Mouse (Mus musculus) thymus, postnatal 14 days (tissue): Measurements from ENCODE around the gene Lama5.
A peak's percentile ranks its signal among the peaks of the same experiment; 100 is the strongest.
"Not testable (repeated sequence)": the region's sequence is repeated elsewhere in the genome, so short reads cannot be mapped to it uniquely, and the experiment has no call there.

Experiments used
- DNase-seq: peaks from one replicate; pipeline ENCODE4 v3.0.0; 2021

The Lama5 gene

DNA sequence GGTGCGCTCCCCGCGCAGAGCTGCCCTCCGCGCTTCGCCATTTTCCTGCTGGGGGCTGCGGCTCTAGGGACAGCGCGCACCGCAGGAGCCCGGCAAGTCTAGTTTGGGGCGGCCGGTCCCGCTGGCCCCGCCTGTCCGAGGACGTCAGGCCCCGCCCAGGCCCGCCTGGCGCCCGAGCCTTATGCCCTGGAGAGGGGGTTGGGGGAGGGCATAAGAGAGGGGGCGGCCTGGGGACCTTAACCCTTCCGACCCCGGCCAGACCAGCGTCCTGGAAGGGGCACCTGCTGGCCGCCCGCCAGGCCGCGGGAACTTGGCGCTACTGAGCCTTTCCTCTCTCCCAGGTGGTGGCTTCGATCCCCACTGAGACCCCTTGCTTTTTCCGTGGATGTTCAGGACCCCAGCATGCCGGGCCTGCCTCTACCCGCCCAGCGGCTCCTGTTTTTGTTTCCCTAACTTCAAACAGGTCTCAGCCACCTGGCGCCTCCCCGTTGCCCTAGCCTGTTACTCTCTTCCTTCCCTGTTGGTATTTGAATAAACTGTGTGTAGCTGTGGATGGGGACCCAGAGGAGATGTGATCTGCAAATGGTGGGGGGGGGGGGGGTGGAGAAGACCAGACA lies at the start of gene Lama5:
Gene Lama5 (minus strand): TSS at position 98 of the 617 bp plus-strand sequence.
- DNase-seq = peak; percentile 27

DNA sequence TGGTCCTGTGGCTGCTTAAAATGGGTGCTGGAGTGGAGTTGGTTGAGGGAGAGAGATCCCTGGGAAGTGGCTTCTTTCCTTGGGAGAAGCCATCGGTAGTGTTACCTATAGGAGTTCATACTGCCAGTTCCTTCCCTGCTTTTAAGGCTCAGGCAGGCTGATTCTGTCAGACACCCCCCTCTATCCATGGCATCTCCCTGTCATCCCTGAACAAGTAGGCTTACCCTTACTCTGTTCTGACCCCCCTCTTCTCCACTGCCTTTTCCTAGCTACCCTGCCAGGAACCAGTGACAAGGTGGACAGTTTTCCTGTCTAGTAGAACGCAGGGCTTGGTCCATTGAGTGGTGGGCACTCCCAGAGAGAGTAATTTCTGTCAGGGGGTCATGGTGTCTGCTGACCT lies 48.9 kb upstream of the Lama5 start:
- no peak for DNase-seq

- peak; percentile 94 for DNase-seq
These were observed 48.0 kb upstream of the Lama5 start, which contains the start of gene Cables2 for GRCm38 (mm10) chr2:180273394-180274244. Gene Cables2, minus strand, starts transcription at chr2:180273496.

GRCm38 (mm10) chr2:180272884-180273321 lies 47.2 kb upstream of the Lama5 start:
- no peak for DNase-seq

GRCm38 (mm10) chr2:180271804-180272395 lies 46.2 kb upstream of the Lama5 start:
- no peak for DNase-seq

- no peak for DNase-seq
These were observed 45.0 kb upstream of the Lama5 start for GRCm38 (mm10) chr2:180270537-180271255.

DNA sequence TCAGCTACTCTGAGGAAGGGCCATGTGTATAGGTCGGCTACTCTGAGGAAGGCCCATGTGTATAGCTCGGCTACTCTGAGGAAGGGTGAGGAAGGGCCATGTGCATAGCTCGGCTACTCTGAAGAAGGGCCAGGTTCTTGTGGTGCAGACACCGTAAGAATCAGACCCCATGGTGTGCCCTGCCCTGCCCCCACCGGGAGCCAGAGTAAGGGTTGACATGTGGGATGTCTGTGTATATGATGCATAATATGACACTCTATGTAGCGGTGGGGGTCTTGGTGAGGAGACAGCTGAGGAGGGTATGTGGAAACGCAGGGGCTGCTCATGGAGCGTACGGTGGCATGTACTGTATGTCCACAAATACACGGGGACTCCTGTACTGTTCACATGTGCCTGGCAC lies 43.7 kb upstream of the Lama5 start:
- no peak for DNase-seq

DNA sequence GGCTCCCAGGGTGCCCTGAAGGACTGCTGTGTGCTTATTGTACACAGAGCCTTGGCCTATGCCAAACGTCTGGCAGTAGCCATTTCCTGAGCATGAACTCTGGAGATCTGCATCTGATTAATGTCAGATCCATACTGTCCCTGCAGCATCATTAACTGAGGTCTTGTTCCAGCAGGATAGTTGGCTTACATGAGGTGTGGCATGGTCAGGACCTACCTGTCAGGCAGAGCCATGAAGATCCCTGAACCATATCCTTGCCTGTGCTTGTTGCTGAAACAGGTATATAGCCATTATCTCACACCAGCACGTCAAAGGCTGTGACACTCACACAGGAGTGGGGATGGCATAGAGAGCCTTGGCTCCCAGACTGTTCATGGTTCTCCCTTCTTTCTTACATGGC lies 42.3 kb upstream of the Lama5 start:
- no peak for DNase-seq

DNA sequence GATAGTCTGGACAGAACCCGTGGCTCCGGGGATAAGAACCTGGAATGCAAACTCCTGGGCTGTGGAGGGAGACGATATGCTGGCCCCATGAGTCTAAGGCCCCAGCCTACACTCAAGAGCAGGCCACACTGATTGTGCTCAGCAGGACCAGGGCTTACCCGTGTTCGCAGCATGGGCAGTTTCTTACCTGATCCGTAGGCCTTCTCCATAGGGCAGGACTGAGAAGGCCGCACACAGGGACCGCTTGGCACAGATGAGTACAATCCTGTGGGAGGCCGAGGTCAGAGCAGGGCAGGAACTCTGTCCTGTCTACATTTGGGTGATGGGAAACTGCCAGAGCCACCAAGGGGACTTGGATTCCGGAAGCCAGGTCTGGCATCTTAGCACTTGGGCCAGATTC lies 37.2 kb upstream of the Lama5 start:
- no peak for DNase-seq

DNA sequence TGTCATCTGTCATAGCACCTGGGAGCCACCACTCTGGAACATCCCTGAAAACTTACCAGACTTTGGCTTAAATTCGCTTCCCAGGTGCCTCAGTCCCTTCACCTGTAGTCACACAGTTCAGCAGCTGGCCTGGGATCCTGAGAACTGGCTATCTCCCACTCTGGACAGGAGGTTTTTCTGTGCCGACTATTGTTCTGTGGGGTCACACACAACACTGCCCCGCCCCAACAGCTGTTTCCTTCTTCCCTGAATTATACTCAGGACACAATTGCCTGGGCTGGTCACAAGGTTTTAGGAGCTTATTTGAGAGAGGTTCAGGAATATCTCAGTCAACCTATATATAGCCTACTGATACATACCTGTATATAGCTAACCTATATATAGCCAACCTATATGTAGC lies 36.8 kb upstream of the Lama5 start:
- DNase-seq = no peak

GRCm38 (mm10) chr2:180261901-180262300 lies 36.2 kb upstream of the Lama5 start:
- no peak for DNase-seq

DNA sequence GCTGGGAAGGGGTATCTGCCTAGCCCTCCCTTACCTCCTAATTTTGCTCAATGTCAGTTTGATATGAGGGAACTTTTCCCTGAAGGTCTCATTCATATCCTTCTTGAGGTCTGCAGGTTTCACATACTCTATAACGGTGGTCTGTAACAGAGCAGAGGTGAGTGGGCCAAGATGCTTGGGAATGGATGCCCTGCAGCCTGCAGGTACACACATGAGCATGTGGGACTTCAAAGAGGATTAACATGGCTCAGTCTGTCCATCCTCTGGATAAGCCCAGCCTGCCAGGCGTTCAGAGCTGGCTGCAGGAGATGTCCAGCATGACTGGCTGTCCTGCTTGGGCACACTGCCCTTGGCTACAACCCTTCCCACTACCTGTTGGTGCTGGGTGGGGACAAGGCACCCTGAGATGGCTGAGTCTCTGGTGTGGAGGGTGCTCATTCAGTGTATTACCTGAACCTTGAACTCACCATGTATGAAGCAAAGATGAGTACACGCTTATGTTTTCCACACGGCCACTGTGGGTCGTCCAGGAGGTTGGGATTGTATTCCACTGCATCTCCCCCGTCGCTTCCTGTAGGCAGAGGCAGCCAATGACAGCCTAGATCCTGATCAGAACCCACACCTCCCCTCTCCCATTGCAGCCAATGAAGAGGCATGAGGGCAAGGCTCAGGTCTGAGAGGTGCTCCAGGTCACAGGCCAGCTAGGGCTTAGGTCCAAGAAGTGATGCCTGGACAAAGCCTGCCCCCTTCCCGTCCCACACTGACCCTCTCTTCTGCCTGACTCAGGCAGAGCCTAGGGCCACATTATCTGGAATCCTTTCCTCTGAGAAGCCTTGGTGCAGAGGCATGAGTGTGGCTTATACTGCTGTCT lies 35.2 kb upstream of the Lama5 start:
- no peak for DNase-seq

DNA sequence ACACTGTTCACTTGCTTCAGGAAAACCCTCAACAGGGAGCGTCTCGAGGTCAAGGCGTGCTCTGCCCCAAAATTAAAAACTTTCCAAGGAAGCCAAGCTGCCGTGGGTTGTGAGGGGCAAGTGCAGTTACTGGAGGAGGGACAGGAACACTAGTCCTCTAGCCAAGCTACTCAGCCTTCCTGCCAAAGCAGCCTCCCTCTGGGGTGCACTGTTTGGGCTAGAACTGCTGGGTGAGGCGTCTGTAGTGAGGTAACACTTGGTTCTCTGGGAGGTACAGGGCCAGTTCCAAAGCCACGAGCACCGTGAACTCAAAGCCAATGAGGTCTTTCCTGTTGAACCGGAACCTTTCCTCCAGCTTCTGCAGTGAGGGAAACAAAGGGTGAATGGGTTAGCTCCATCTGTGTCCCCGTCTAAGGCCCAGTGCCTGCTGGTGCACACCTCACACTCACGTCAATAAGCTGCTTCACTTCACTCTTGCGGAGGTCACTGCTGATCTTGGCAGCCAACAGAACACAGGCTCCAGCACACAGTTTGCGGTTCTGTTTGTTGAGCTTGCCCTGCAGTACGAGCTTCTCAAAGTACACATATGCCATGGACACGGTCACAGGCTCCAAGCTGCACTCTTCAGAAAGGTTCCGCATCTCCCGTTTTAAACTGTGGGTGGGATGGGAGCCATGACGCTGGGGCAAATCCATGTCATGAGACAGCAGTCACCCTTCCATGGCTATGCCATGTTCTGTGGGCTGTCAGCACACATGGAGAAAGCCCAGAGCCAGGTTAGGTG lies 34.4 kb upstream of the Lama5 start:
- not testable (repeated sequence) for DNase-seq

DNA sequence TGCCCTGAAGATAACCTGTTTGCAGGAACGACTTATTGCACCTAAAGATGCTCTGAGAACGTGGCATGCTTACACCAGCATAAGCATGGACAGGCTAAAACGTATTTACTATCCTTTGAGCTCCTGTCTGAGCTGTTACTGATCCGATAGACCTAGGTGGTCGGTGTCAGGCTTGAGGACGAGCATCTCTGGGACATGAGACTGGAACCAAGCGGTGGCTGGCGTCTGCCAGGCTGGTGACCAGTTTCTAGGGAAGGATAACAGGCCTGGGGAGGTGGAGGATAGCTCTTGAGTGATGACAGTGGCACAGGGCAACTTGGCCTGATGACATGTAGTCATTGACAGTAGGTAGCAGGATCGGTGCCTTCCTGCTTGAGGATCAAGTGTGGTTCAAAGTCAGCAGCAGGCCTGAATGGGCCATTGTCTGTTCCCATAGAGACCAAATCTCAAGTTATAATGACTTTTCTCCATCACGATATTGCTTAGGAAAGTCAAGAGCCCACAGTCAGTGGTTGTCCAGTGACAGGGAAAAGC lies 33.4 kb upstream of the Lama5 start:
- not testable (repeated sequence) for DNase-seq

GRCm38 (mm10) chr2:180257963-180258865 lies 32.6 kb upstream of the Lama5 start:
- DNase-seq = no peak

- DNase-seq = peak; percentile 98
These were observed 31.4 kb upstream of the Lama5 start, which contains the start of gene Rps21 for GRCm38 (mm10) chr2:180257001-180257521. Gene Rps21, plus strand, starts transcription at chr2:180257377.

GRCm38 (mm10) chr2:180256296-180257000 lies 30.8 kb upstream of the Lama5 start:
- DNase-seq = no peak

DNA sequence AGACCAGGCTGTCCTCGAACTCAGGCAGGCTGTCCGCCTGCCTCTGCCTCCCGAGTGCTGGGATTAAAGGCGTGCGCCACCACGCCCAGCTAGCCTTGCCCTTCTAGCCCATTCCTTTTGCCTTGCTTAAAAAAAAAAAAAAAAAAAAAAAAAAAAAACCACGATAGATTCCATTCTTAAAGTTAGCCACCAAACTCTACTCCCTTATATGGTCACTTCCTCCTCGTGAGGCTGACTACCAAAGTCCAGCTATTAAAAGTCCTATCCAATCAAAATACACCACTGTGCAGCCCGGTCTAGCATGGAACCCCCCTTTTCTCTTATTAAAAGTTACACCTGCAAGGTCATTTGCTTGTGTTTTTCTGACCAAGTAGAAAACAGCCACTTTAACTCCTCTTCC lies 30.0 kb upstream of the Lama5 start:
- no peak for DNase-seq
